Mouse (Mus musculus): ENCODE data around the gene Zdhhc22. TPM values are rescaled to one million over a fixed set of nuclear protein-coding genes. Genes with fewer than 3 reads are reported as not detected.

Gene Zdhhc22
- polyA plus RNA-seq, 1 experiment from 2014 or later = 0.17 TPM

GRCm38 (mm10) chr12:86952331-86952850 lies 37.8 kb downstream of the Zdhhc22 start:
- H3K27ac ChIP-seq (ENCODE audit: low read depth, low read length) = 0 out of 2 replicates have a peak overlapping the region, but pooled peaks have one; percentile 2
- no peaks in the 10 kb centered on the region for H3K27me3 ChIP-seq (ENCODE audit: control insufficient read depth, insufficient read depth, low read length)
- no peak overlapping the region for H3K4me2 ChIP-seq (ENCODE audit: low read depth, low read length, severe bottlenecking)
- no peak for ATAC-seq (replicated peaks; ENCODE audit: low FRiP score)
- WGBS = 66% methylated on average over 10 of the region's 10 CpGs
- H3K4me3 ChIP-seq (ENCODE audit: low read depth, low read length) = no peak overlapping the region
- H3K9ac ChIP-seq (ENCODE audit: low read length) = no peak overlapping the region
- H3K36me3 ChIP-seq (ENCODE audit: control insufficient read depth, insufficient read depth, low read length) = peaks cover 4% of the 10 kb centered on the region
- H3K9me3 ChIP-seq (ENCODE audit: control insufficient read depth, low read length) = no peaks in the 10 kb centered on the region
- H3K4me1 ChIP-seq (replicated peaks; ENCODE audit: control insufficient read depth, insufficient read depth, low read length) = peaks cover 14% of the 10 kb centered on the region
- DNase-seq (ENCODE audit: low spot score) = no peak

- no peak for DNase-seq (ENCODE audit: low spot score)
- no peak overlapping the region for H3K4me2 ChIP-seq (ENCODE audit: low read depth, low read length, severe bottlenecking)
- 94% methylated on average over 3 of the region's 3 CpGs for WGBS
- ATAC-seq (replicated peaks; ENCODE audit: low FRiP score) = no peak
- H3K4me3 ChIP-seq (ENCODE audit: low read depth, low read length) = no peak overlapping the region
- peaks cover 4% of the 10 kb centered on the region for H3K36me3 ChIP-seq (ENCODE audit: control insufficient read depth, insufficient read depth, low read length)
- no peak overlapping the region for H3K9ac ChIP-seq (ENCODE audit: low read length)
- H3K4me1 ChIP-seq (replicated peaks; ENCODE audit: control insufficient read depth, insufficient read depth, low read length) = peaks cover 15% of the 10 kb centered on the region
- no peaks in the 10 kb centered on the region for H3K9me3 ChIP-seq (ENCODE audit: control insufficient read depth, low read length)
- no peak overlapping the region for H3K27ac ChIP-seq (ENCODE audit: low read depth, low read length)
- H3K27me3 ChIP-seq (ENCODE audit: control insufficient read depth, insufficient read depth, low read length) = no peaks in the 10 kb centered on the region
These were observed 39.3 kb downstream of the Zdhhc22 start for GRCm38 (mm10) chr12:86950961-86951360.

DNA sequence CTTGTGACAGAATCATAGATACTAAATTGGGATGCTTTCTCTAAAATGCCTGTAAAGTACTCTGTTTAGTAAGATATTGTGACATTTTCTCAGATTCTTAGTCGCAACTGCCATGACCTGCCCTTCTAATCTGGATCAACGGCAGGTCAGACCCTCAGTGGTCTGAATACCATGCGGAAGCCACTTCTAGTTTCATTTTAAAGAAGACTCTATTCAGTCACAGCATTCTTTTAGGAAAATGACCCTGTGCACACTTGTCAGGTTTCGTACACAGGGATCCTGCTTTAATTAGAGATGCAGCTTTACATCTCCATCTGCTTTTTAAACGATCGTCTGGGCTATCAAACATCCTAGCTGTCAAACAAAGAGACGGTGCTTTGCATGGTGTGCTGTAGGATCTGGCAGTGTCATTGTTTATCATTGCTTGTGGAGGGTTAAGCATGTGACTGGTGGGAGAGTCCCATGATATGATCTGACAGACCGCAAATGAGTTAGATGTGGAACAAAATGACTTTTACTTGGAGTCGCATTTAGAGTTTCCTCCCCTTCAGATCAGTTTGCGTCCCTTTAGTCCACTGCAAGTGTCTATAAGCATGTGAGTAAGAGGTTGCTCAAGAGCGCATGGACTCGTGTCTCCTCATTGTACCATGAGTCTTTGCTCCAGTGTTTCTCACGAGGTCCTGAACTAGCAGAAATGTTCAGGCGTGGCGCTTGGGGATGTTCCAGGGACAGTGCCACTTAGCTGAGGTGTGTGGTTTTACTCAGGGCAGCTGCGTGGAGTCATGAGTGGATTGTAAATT lies 39.9 kb downstream of the Zdhhc22 start:
- Histone ChIP-seq H3K27me3 (ENCODE audit: control insufficient read depth, insufficient read depth, low read length) (no peaks in the 10 kb centered on the region), H3K36me3 (ENCODE audit: control insufficient read depth, insufficient read depth, low read length) (peaks cover 1% of the 10 kb centered on the region), H3K4me3 (ENCODE audit: low read depth, low read length) (no peak overlapping the region), H3K9ac (ENCODE audit: low read length) (no peak overlapping the region), H3K27ac (ENCODE audit: low read depth, low read length) (0 out of 2 replicates have a peak overlapping the region, but pooled peaks have one; percentile 27), H3K9me3 (ENCODE audit: control insufficient read depth, low read length) (no peaks in the 10 kb centered on the region), H3K4me2 (ENCODE audit: low read depth, low read length, severe bottlenecking) (peak overlapping the region; percentile 8; the same call in 1 of the 2 replicates), H3K4me1 (replicated peaks; ENCODE audit: control insufficient read depth, insufficient read depth, low read length) (peaks cover 16% of the 10 kb centered on the region)
- no peak for DNase-seq (ENCODE audit: low spot score)
- WGBS = 77% methylated on average over 16 of the region's 16 CpGs
- ATAC-seq (replicated peaks; ENCODE audit: low FRiP score) = no peak

GRCm38 (mm10) chr12:86949501-86949900 lies 40.7 kb downstream of the Zdhhc22 start:
- Histone ChIP-seq H3K27ac (ENCODE audit: low read depth, low read length) (no peak overlapping the region), H3K4me1 (replicated peaks; ENCODE audit: control insufficient read depth, insufficient read depth, low read length) (peaks cover 16% of the 10 kb centered on the region), H3K4me2 (ENCODE audit: low read depth, low read length, severe bottlenecking) (no peak overlapping the region), H3K9ac (ENCODE audit: low read length) (no peak overlapping the region), H3K4me3 (ENCODE audit: low read depth, low read length) (no peak overlapping the region), H3K9me3 (ENCODE audit: control insufficient read depth, low read length) (no peaks in the 10 kb centered on the region), H3K36me3 (ENCODE audit: control insufficient read depth, insufficient read depth, low read length) (no peaks in the 10 kb centered on the region), H3K27me3 (ENCODE audit: control insufficient read depth, insufficient read depth, low read length) (no peaks in the 10 kb centered on the region)
- 85% methylated on average over 9 of the region's 9 CpGs for WGBS
- no peak for DNase-seq (ENCODE audit: low spot score)
- ATAC-seq (replicated peaks; ENCODE audit: low FRiP score) = no peak

GRCm38 (mm10) chr12:86948627-86949026 lies 41.6 kb downstream of the Zdhhc22 start:
- Histone ChIP-seq H3K4me3 (ENCODE audit: low read depth, low read length) (peak overlapping the region; percentile 71; the same call in 1 of the 2 replicates), H3K4me1 (replicated peaks; ENCODE audit: control insufficient read depth, insufficient read depth, low read length) (peaks cover 16% of the 10 kb centered on the region)

DNA sequence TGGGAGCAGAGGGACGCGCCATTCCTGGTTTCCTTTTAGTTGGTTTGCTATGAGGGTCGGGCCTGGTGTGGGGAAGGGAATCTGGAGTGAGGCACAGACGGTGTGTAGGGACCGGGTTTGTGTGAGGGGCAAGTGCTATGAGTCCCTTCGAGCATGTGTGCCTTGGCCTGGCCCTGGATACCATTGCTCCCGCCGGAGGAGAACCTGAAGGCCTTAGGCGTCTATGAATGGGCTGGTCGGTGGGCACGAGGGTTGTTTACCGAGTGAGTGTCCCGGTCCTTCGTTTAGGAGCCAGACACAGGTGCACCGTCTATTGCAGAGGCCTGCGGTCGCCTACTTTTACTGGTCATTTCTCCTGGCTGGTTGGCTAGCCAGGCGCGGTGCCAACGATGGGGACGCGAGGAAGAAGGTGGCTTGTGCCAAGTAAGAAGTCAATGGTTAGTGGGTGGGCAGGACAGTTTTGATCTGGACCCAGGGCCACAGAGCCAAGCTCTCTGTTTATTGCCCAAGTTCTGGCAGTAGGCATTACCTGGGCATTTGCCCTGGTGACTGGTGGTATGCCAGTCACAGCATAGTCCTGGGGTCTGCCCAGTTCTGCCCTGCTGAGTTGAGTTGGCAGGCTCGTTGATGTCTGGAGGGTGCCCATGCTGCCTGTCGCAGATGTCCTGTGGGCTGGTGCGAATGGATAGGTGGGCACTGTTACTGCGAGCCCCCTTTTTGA lies 42.4 kb downstream of the Zdhhc22 start:
- Histone ChIP-seq H3K36me3 (ENCODE audit: control insufficient read depth, insufficient read depth, low read length) (no peaks in the 10 kb centered on the region), H3K4me1 (replicated peaks; ENCODE audit: control insufficient read depth, insufficient read depth, low read length) (peaks cover 16% of the 10 kb centered on the region), H3K27me3 (ENCODE audit: control insufficient read depth, insufficient read depth, low read length) (no peaks in the 10 kb centered on the region), H3K4me2 (ENCODE audit: low read depth, low read length, severe bottlenecking) (peak overlapping the region; percentile 90), H3K27ac (ENCODE audit: low read depth, low read length) (peak overlapping the region; percentile 51; the same call in 1 of the 2 replicates), H3K4me3 (ENCODE audit: low read depth, low read length) (peak overlapping the region; percentile 71), H3K9ac (ENCODE audit: low read length) (peak overlapping the region; percentile 97), H3K9me3 (ENCODE audit: control insufficient read depth, low read length) (no peaks in the 10 kb centered on the region)
- WGBS = 23% methylated on average over 26 of the region's 26 CpGs
- ATAC-seq (replicated peaks; ENCODE audit: low FRiP score) (peak; percentile 57), DNase-seq (ENCODE audit: low spot score) (peak; percentile 64)

More at GRCm38 (mm10) chr12:86948627-86949026, 41.6 kb downstream of the Zdhhc22 start:
- no peaks in the 10 kb centered on the region for H3K27me3 ChIP-seq (ENCODE audit: control insufficient read depth, insufficient read depth, low read length)
- ATAC-seq (replicated peaks; ENCODE audit: low FRiP score) (no peak), DNase-seq (ENCODE audit: low spot score) (no peak)
- no peaks in the 10 kb centered on the region for H3K36me3 ChIP-seq (ENCODE audit: control insufficient read depth, insufficient read depth, low read length)
- H3K9ac ChIP-seq (ENCODE audit: low read length) = peak overlapping the region; percentile 97; the same call in 1 of the 2 replicates
- H3K27ac ChIP-seq (ENCODE audit: low read depth, low read length) = no peak overlapping the region
- H3K4me2 ChIP-seq (ENCODE audit: low read depth, low read length, severe bottlenecking) = peak overlapping the region; percentile 90
- 72% methylated on average over 6 of the region's 6 CpGs for WGBS
- no peaks in the 10 kb centered on the region for H3K9me3 ChIP-seq (ENCODE audit: control insufficient read depth, low read length)

- peaks cover 15% of the 10 kb centered on the region for H3K4me1 ChIP-seq (replicated peaks; ENCODE audit: control insufficient read depth, insufficient read depth, low read length)
- peak; percentile 96 for ATAC-seq (replicated peaks; ENCODE audit: low FRiP score)
- peak; percentile 99 for DNase-seq (ENCODE audit: low spot score)
- under 1% methylated on average over 64 of the region's 64 CpGs for WGBS
- peak within 1 kb of the TSS; percentile 71 for H3K4me3 ChIP-seq (ENCODE audit: low read depth, low read length)
- H3K9ac ChIP-seq (ENCODE audit: low read length) = peak within 1 kb of the TSS; percentile 97
- no peaks in the 10 kb centered on the region for H3K27me3 ChIP-seq (ENCODE audit: control insufficient read depth, insufficient read depth, low read length)
- peak within 1 kb of the TSS; percentile 90 for H3K4me2 ChIP-seq (ENCODE audit: low read depth, low read length, severe bottlenecking)
- no peaks in the 10 kb centered on the region for H3K9me3 ChIP-seq (ENCODE audit: control insufficient read depth, low read length)
- no peaks in the 10 kb centered on the region for H3K36me3 ChIP-seq (ENCODE audit: control insufficient read depth, insufficient read depth, low read length)
- H3K27ac ChIP-seq (ENCODE audit: low read depth, low read length) = peak within 1 kb of the TSS; percentile 99
These were observed 43.2 kb downstream of the Zdhhc22 start, which contains the start of gene Cipc for GRCm38 (mm10) chr12:86946862-86947574. Cipc (plus strand) TSS chr12:86947043.

DNA sequence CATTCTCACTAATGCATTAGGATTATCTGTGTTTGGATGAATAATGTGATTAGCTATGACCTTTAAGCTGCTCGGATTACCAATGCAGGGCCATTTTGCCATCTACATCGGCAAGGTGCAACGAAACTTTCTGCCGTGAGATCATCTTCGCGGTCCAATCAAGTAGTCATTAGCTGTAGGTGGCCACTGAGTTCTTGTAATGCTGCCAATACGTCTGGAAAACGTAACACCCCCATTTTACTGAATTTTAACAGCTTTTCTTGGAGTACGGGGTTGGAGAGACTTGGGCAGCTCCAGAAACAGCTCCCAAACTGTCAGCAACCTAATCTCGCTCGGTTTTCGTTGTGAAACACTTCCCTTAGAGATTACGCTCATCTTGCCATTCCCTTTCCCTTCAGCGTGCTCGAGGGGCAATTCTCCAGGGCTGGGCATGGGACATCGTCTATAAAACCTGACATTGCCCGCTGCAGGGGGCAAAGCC lies 43.9 kb downstream of the Zdhhc22 start:
- Histone ChIP-seq H3K36me3 (ENCODE audit: control insufficient read depth, insufficient read depth, low read length) (no peaks in the 10 kb centered on the region), H3K4me3 (ENCODE audit: low read depth, low read length) (peak overlapping the region; percentile 71), H3K27me3 (ENCODE audit: control insufficient read depth, insufficient read depth, low read length) (no peaks in the 10 kb centered on the region), H3K9ac (ENCODE audit: low read length) (peak overlapping the region; percentile 97), H3K4me1 (replicated peaks; ENCODE audit: control insufficient read depth, insufficient read depth, low read length) (peaks cover 19% of the 10 kb centered on the region), H3K9me3 (ENCODE audit: control insufficient read depth, low read length) (no peaks in the 10 kb centered on the region), H3K27ac (ENCODE audit: low read depth, low read length) (peak overlapping the region; percentile 99), H3K4me2 (ENCODE audit: low read depth, low read length, severe bottlenecking) (peak overlapping the region; percentile 90)
- DNase-seq (ENCODE audit: low spot score) (peak; percentile 56), ATAC-seq (replicated peaks; ENCODE audit: low FRiP score) (no peak; the same call in 1 of the 2 replicates)
- under 1% methylated on average over 17 of the region's 17 CpGs for WGBS

All from forebrain, embryonic 11.5 days (tissue).